Mouse (Mus musculus): Measurements from ENCODE around the gene Tekt4. TPM values are rescaled to one million over a fixed set of nuclear protein-coding genes. Genes with fewer than 3 reads are reported as not detected.

Gene Tekt4
- total RNA-seq, 1 experiment from 2014 or later: not detected

DNA sequence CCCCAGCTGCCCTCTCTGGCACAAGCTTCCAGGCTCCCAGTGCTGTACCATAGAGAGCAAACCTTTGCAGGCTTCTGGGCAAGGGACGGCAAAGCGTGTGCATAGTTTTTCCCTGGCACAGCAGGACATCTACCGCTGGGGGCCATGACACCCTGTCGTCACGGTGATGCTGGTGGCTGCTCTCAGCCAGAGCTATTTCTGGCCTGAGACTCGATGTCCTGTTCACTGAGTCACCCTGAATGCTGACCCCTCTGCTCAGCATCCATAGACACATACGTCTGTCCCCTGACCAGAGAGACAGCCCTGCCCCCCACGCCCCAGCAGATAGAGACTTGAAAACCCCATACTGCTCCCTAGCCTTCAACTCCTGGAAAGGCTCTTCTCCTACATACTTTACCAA lies 25.7 kb downstream of the Tekt4 start:
- DNase-seq: no peak

DNA sequence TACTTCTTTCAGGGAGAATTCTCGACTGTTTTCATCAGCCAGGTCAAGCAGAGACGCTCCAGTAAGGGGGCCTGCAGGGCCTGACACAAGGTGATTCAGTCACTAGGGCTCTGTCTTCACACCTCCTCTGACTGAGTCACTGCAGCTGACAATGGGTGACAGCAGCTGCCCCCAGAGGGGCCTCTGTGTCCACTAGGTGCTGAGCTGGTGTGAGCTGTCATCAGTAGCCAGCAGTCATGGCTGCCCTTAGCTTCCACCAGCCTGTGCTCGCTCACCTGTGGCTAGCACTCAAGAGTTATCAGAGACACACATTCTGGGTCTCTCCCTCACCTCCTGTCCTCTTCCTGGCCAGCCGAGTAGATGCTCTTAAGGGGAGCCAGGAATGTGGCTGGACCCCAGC lies 26.4 kb downstream of the Tekt4 start:
- no peak for DNase-seq

DNA sequence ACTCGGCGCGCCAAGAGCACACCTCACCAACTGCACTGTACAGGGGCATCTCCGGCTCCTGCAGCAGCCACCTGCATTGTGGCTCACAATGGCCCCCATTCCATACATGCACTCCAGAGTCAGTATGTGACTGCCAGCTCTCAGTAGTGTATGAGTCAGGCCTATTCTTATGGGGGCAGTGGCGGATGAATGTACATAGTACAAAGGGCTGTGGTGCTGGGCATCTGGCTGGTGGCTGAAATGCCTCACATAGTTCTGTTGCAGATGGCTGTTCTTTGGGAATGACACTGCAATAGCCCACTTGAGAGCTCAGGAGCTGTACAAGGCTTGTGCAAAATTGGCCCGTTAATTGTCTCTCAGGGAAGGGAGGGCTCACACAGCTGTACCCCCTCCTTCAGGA lies 27.7 kb downstream of the Tekt4 start:
- DNase-seq: no peak

DNA sequence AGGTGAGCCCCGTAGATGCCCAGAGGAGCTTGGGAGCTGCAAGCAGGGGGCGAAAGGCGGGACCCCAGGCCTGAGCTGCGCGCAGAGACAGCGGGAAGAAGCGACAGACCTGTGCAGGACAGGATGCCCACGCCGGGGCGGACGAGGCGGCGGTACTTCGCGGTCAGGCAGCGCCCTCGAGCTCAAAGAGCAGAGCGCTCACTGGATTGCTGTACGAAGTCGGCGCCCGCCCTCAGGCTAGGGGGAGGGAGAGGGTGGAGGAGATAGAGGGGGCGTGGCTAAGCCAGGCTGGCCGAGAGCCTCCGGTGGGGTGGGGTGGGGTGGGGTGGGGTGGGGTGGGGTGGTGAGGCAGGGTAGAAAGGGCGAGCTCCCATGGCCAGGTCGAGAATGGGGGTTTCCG lies 42.6 kb downstream of the Tekt4 start, which contains the start of gene Sstr5:
Sstr5 (minus strand) TSS at position 276 of the 400 bp plus-strand sequence.
- DNase-seq: peak; percentile 65

DNA sequence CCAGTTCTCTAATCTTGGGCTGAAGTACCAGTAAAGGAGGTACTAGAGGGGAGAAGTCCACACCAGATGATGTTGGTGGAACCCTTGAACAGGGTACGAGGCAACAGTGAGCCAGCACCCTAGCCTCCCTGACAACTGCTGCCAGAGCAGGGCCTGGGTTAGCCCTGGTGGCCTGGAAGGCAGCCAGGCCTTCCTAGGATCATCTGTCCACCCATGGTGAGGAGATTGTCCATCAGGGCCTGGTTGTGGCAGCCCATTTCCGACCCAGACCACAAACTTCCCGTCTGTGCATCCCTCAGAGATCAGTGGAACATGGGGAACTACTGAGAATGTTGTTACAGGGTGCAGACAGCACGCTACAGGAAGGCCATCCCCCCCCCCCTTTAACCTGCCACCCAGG lies 48.2 kb downstream of the Tekt4 start:
- no peak for DNase-seq

DNA sequence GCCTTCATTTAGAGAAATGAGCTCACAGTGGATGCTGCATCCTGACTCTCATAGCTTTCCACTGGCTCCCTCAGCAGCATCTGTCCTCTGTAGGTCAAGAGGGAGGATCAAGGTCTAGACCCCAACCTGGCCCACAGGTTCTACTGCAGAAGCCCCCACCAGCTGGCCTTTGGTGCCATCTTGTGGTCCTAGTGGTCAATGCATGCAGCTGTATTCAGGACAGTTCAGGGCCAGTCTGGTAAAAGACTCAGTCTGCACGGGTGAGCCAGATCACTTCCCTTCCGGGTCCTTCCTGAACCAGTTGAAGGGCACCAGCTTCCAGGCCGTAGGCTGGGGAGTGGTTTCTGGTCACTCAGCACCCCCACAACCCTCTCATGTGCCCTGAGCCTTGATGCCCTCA lies 53.4 kb downstream of the Tekt4 start:
- DNase-seq: peak; percentile 86

DNA sequence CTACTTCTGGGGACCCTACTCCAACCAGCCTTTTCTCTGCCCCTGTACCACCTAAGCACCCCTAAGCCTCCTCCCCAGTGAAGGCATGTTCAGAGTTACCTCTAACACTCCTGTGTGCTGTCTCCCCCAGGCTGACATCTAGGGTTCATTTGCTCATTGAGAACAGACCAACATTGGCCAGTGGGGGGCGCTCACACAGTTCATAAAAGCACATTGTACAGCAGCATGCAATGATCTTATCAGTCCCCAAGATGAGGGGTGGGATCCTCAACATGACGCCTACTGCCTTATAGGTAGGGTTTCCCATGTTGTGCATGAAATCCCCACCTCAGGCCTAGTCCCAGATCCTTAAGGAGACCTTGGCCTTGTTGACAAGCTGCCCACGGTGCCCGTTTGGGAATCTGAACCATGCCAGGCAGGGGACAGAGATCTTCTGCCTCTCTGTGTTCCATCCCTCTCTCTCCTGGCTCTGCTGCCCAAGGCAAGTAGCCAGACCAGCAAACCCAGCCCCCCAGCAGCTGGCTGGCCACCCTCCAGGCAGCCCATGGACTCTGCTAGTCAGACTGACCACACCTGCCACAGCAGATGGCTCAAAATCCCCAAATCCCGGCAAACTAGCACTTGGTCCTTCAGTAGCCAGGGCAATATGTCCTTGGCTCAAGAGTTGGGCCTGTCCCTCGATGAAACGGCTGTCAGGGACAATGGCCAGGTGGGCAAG lies 54.6 kb downstream of the Tekt4 start:
- DNase-seq: peak; percentile 58

DNA sequence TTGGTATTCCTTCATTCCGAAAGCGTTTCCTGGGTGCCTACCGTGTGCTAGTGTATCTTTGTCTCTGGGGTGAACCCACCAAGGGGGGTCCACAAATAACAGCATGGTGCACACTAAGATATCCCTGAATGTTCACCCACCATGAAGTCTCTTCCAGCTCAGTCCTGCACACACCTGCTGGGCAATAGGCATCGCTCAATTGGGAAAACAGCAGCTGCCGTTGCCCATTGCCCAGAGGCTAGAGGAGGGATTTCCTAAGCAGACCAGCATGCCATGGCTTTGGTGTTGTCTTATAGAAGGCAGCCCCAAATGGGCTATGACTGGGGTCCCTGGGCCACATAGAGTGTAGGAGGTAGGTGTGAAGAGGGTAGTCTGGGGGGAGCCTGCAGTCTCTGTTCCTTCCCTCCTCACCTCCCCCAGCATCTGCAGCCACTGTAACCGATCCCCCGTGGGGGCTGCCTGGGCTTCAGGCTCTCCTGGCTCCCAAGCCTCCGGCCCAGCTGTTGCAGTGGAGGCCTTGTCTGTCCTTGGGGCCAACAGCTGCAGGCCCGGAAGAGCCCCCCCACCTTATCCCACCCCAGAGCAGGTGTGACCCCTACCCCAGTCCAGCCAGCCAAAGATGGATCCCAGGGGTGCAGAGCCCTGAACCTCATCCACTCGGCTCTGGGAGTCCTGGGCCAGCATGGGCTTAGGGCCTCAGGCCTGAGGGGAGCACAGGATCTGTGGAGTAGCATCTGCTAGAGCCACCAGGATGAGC lies 55.8 kb downstream of the Tekt4 start:
- DNase-seq: no peak

DNA sequence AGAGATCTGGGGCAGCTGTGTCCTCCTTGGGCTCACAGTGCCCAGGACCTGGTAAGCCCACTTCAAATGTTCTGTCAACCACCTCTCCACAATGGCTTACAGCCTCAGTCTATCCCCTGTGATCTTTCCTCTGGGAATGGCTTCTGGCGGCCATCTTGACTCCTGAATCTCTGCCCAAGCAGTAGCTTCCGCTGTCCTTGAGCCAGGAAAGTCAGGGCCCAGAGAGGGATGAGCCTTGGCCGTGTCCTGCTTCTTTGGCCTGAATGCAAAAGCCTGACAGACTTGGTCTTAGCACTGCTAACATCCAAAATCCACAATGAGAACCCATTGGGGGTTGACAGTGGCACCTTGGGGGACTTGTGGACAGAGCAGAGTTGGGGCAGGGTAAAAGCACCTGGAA lies 57.5 kb downstream of the Tekt4 start:
- DNase-seq: peak; percentile 30

DNA sequence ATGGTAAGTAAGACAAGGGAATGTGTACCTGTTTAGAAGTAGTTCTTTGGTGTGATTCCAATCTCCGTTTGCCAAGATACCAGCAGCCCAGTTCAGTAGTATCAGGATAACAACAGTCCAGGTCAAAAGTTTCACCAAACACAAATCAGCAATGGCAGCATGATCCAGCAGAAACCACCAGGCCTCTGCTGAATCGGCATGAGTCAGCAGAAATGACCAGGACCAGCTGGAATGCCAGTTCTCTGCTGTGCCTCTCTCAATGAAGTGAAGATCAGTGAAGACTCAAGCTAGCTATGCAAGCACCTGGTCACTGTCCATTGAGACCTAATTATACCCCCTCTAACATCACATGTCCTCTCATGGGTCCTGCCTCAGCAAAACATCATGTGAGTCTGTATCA lies 59.6 kb downstream of the Tekt4 start:
- no peak for DNase-seq

DNA sequence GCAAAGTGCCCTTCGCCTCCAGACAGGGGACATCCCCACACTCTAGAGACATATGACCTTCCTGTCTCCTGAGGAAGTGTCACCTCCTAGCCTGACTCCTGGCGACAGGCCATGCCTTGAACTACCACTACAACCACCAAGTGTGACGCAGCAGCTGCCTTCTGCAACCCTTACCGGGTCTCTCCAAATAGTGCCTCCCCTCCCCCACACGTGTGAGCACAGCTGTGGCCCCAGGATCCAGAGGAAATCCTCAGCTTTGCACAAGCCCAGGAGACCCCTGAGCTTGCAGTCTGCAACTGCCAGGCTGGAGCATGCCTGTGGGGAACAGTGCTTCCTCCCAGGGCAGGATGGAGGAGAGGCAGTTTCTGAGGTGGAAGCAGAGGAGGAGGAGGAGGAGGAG lies 61.9 kb downstream of the Tekt4 start:
- peak; percentile 42 for DNase-seq

DNA sequence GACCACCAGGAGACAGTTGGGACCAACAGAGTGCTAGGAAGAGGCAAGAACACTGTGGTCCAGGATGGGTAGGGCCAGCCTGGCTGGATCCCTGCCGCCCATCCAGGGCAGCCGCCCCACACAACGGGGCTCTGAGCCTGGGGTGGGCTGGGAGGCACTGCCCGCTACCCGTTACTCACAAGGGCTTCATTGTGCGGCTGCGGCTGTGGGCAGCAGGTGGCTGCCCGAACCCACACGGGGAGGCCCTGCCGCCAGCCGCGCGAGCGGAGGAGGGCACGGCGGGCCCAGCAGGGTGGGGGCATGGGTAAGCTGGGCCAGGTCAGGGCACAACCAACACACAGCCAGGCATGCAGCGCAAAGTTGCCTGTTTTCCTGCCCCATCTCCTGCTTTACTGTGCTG lies 63.7 kb downstream of the Tekt4 start:
- DNase-seq: no peak

DNA sequence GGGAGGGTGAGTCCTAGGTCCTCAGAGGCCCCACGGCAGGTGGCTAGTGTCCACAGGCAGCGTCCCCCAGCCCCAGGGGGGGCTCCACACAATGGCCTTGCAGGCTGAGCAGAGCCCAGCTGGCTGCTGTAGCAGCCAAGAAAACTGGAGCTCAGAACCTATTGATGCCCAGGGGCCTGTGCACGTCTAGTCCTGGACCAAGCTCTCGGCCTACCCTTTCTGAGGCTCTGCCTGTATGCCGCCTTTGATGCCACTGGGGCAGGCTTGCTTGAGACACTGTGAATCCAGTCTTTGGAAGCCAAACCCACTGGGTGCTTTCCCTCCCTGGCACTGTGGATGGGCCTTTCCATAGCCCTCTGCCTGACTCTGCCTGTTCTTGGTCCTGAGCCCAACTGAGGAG lies 65.1 kb downstream of the Tekt4 start:
- no peak for DNase-seq

DNA sequence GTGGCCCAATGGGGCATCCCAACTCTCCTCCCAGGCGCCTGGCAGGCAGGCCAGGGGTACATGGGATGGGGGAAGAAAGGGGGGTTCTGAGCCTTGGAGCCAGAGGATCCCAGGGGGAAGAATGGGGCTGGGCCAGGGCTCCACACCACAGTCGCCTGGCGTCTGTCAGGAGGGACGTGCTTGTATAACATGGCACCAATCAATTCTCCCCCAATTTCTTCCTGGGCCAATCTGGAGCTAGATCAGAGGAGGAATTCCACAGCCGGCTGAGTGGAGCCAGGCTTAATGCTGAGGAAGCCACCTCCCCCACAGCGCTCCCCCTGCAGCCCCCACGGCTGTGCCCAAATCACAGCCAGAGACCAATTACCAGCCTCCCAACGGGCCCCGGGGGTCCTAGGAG lies 66.1 kb downstream of the Tekt4 start:
- no peak for DNase-seq

DNA sequence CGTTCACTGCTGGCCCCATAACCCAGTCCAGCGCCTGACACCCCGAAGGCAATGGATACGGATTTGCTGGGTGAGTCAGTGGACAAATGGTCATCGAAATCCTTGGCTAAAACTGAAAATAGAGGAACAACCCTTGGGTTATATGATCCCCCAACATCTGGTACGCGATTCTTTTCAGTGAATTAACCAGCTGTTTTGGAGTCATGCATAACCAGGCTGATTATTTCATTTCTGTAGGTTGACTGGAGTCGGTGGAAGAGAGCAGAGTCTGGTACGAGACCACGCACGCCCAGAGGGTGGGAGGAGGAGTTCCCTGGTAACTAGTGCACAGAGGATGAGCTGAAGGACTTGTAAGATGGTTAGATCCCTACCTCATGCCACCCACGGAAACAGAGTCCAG lies 67.7 kb downstream of the Tekt4 start:
- DNase-seq: no peak

Other genes with a start within 250 kb of the Tekt4 start
- 34.3 and 35.7 TPM in 2 replicates for gene Gnptg, start 214.5 kb upstream of the Tekt4 start, total RNA-seq (2021)
- 20.4 and 22.9 TPM in 2 replicates for gene Tsr3, start 214.4 kb upstream of the Tekt4 start, total RNA-seq (2021)
- gene Baiap3, start 198.3 kb upstream of the Tekt4 start, total RNA-seq (2021): 12.1 and 12.6 TPM in 2 replicates
- gene Ube2i, start 180.0 kb upstream of the Tekt4 start, total RNA-seq (2021): 232 and 245 TPM in 2 replicates
- gene Prss34, start 156.2 kb upstream of the Tekt4 start, total RNA-seq (2021): 1.2 and 1.3 TPM in 2 replicates
- gene Prss28, start 146.0 kb upstream of the Tekt4 start, total RNA-seq (2021): not detected in 2 replicates
- not detected in 2 replicates for gene Prss29, start 136.0 kb upstream of the Tekt4 start, total RNA-seq (2021)
- 2.1 and 2.9 TPM in 2 replicates for gene Tpsab1, start 109.1 kb upstream of the Tekt4 start, total RNA-seq (2021)
- gene Tpsb2, start 88.3 kb upstream of the Tekt4 start, total RNA-seq (2021): 5.3 and 6.6 TPM in 2 replicates
- not detected in 2 replicates for gene Tpsg1, start 85.3 kb upstream of the Tekt4 start, total RNA-seq (2021)
- 38.4 and 45.4 TPM in 2 replicates for gene Cacna1h, start 20.8 kb upstream of the Tekt4 start, total RNA-seq (2021)
- 0.15 TPM in 1 of 2 replicates, not detected in the other for gene Sstr5, start 42.7 kb downstream of the Tekt4 start, total RNA-seq (2021)
- gene Sox8, start 116.1 kb downstream of the Tekt4 start, total RNA-seq (2021): 1.4 and 1.6 TPM in 2 replicates
- 40.2 and 40.6 TPM in 2 replicates for gene Lmf1, start 124.5 kb downstream of the Tekt4 start, total RNA-seq (2021)